Mouse (Mus musculus) forebrain, postnatal 0 days (tissue): ENCODE results near the gene Gabarapl2. TPM values are rescaled to one million over a fixed set of nuclear protein-coding genes. Genes with fewer than 3 reads are reported as not detected.

Experiments
- ATAC-seq: fragments of 200-750 bp; cut with Nextera tagmentation; 2 replicates; pipeline ENCODE4 v1.8.0; 2017; ENCODE audit warnings: mild to moderate bottlenecking, moderate library complexity
- DNase-seq: peaks from one replicate; pipeline ENCODE4 v3.0.0-alpha.2; 2015
- H3K27ac ChIP-seq: fragments of 300-500 bp; sonication (generic); 2 replicates; pipeline ENCODE4 v1.5.1; 2014; ENCODE audit warnings: low read depth, mild to moderate bottlenecking, antibody characterized with exemption, low read length, moderate library complexity, mixed read lengths
- H3K27me3 ChIP-seq: fragments of 300-500 bp; sonication (generic); 2 replicates; pipeline ENCODE4 v1.6.1; 2014; ENCODE audit warnings: mild to moderate bottlenecking, low read length, mixed read lengths; ENCODE audit not compliant: insufficient read depth
- H3K36me3 ChIP-seq: fragments of 300-500 bp; sonication (generic); 2 replicates; pipeline ENCODE4 v1.6.1; 2014; ENCODE audit warnings: mild to moderate bottlenecking, moderate library complexity; ENCODE audit not compliant: insufficient read depth
- H3K4me1 ChIP-seq: fragments of 300-500 bp; sonication (generic); 2 replicates; pipeline ENCODE4 v1.6.1; 2014; ENCODE audit warnings: antibody characterized with exemption; ENCODE audit not compliant: insufficient read depth
- H3K4me2 ChIP-seq: fragments of 300-500 bp; sonication (generic); 2 replicates; pipeline ENCODE4 v1.6.1; 2014; ENCODE audit warnings: low read depth, mild to moderate bottlenecking, moderate library complexity
- H3K4me3 ChIP-seq: fragments of 300-500 bp; sonication (generic); 2 replicates; pipeline ENCODE4 v1.5.1; 2014; ENCODE audit warnings: low read depth, low read length, mixed read lengths
- H3K9ac ChIP-seq: fragments of 300-500 bp; sonication (generic); 2 replicates; pipeline ENCODE4 v1.6.1; 2014; ENCODE audit warnings: mild to moderate bottlenecking
- H3K9me3 ChIP-seq: fragments of 300-500 bp; sonication (generic); 2 replicates; pipeline ENCODE4 v1.6.1; 2016; ENCODE audit warnings: low read length
- CTCF ChIP-seq: sonication (generic); IDR thresholded peaks from 2 replicates; pipeline ENCODE4 v1.5.1; 2016; ENCODE audit warnings: antibody characterized with exemption, control low read depth, low read depth
- WGBS: fragments of 180-500 bp; shearing (Covaris S2); extraction: QIAGEN DNeasy Blood & Tissue Kit; methylation state at CpG from one replicate; pipeline ENCODE4 v1.1.7; 2014; 5-methylcytosine and 5-hydroxymethylcytosine counted together
- polyA plus RNA-seq: library from polyadenylated mRNA; unstranded; fragments of >200 nt; fragmentation: Nextera tagmentation; extraction: Ambion mirVana; gene quantifications from 2 replicates; pipeline ENCODE4 v1.2.1, GENCODE M21; 2015
- total RNA-seq: library from RNA; depleted of rRNA; stranded (reverse); fragments of >200 nt; gene quantifications from 2 replicates; pipeline ENCODE4 v1.2.3, GENCODE M21; 2014

Gabarapl2 gene
- total and polyA plus RNA-seq, 2 experiments from 2014 or later = 155 to 489 TPM

GRCm38 (mm10) chr8:111923383-111923804, 17.1 kb upstream of the Gabarapl2 start:
- Histone ChIP-seq H3K9ac (no peak overlapping the region), H3K27ac (no peak overlapping the region), H3K4me1 (no peaks in the 10 kb centered on the region), H3K4me3 (no peak overlapping the region; the same call in 1 of the 2 replicates), H3K36me3 (no peaks in the 10 kb centered on the region; the same call in 1 of the 2 replicates), H3K9me3 (no peaks in the 10 kb centered on the region), H3K27me3 (no peaks in the 10 kb centered on the region), H3K4me2 (peak overlapping the region; percentile 21)
- peak; percentile 58 for DNase-seq
- peak; percentile 40 for ATAC-seq
- WGBS = 21% methylated on average over 10 of the region's 10 CpGs
- TF ChIP-seq CTCF = peak; percentile 63

GRCm38 (mm10) chr8:111924976-111925375, 15.5 kb upstream of the Gabarapl2 start:
- H3K27me3 ChIP-seq = no peaks in the 10 kb centered on the region
- H3K4me1 ChIP-seq = no peaks in the 10 kb centered on the region
- H3K4me2 ChIP-seq = no peak overlapping the region
- no peaks in the 10 kb centered on the region for H3K36me3 ChIP-seq
- no peak overlapping the region for H3K27ac ChIP-seq
- TF ChIP-seq CTCF = no peak
- no peak overlapping the region for H3K4me3 ChIP-seq
- no peak overlapping the region for H3K9ac ChIP-seq
- ATAC-seq = no peak
- 91% methylated on average over 7 of the region's 7 CpGs for WGBS
- no peaks in the 10 kb centered on the region for H3K9me3 ChIP-seq
- no peak for DNase-seq

GRCm38 (mm10) chr8:111929648-111930344, 10.7 kb upstream of the Gabarapl2 start:
- Histone ChIP-seq H3K4me2 (no peak overlapping the region), H3K9ac (no peak overlapping the region), H3K9me3 (no peaks in the 10 kb centered on the region), H3K36me3 (no peaks in the 10 kb centered on the region), H3K27ac (no peak overlapping the region), H3K4me3 (no peak overlapping the region), H3K4me1 (peaks cover 13% of the 10 kb centered on the region; the same call in 1 of the 2 replicates), H3K27me3 (no peaks in the 10 kb centered on the region)
- WGBS = 74% methylated on average over 8 of the region's 8 CpGs
- TF ChIP-seq CTCF = no peak
- ATAC-seq (no peak), DNase-seq (no peak)

- WGBS = 83% methylated on average over 16 of the region's 16 CpGs
- H3K9ac ChIP-seq = no peak overlapping the region
- no peak overlapping the region for H3K4me3 ChIP-seq
- DNase-seq (no peak), ATAC-seq (no peak)
- H3K4me1 ChIP-seq = peaks cover 13% of the 10 kb centered on the region; the same call in 1 of the 2 replicates
- no peak for TF ChIP-seq CTCF
- H3K27me3 ChIP-seq = no peaks in the 10 kb centered on the region
- no peaks in the 10 kb centered on the region for H3K9me3 ChIP-seq
- no peak overlapping the region for H3K27ac ChIP-seq
- no peak overlapping the region for H3K4me2 ChIP-seq
- H3K36me3 ChIP-seq = no peaks in the 10 kb centered on the region
These were observed 8.8 kb upstream of the Gabarapl2 start for GRCm38 (mm10) chr8:111931721-111932120.

- H3K4me2 ChIP-seq = peak overlapping the region; percentile 84
- peak; percentile 49 for DNase-seq
- TF ChIP-seq CTCF = no peak
- no peak for ATAC-seq
- no peaks in the 10 kb centered on the region for H3K9me3 ChIP-seq
- peak overlapping the region; percentile 59 for H3K4me3 ChIP-seq
- no peaks in the 10 kb centered on the region for H3K27me3 ChIP-seq
- H3K4me1 ChIP-seq = peaks cover 13% of the 10 kb centered on the region; the same call in 1 of the 2 replicates
- H3K9ac ChIP-seq = peak overlapping the region; percentile 62
- H3K36me3 ChIP-seq = no peaks in the 10 kb centered on the region
- H3K27ac ChIP-seq = peak overlapping the region; percentile 80
- 24% methylated on average over 19 of the region's 19 CpGs for WGBS
These were observed 7.7 kb upstream of the Gabarapl2 start for GRCm38 (mm10) chr8:111932580-111933336.

GRCm38 (mm10) chr8:111933348-111934076, 7.0 kb upstream of the Gabarapl2 start, which contains the start of gene Tmem231:
Gene Tmem231, minus strand, starts transcription at chr8:111933881.
- no peaks in the 10 kb centered on the region for H3K27me3 ChIP-seq
- 2% methylated on average over 52 of the region's 53 CpGs for WGBS
- H3K4me1 ChIP-seq = peaks cover 13% of the 10 kb centered on the region; the same call in 1 of the 2 replicates
- peak within 1 kb of the TSS; percentile 59 for H3K4me3 ChIP-seq
- DNase-seq (peak; percentile 93), ATAC-seq (peak; percentile 100)
- H3K27ac ChIP-seq = peak within 1 kb of the TSS; percentile 80
- H3K36me3 ChIP-seq = no peaks in the 10 kb centered on the region
- peak; percentile 50 for TF ChIP-seq CTCF
- H3K9ac ChIP-seq = peak within 1 kb of the TSS; percentile 62
- peak within 1 kb of the TSS; percentile 84 for H3K4me2 ChIP-seq
- H3K9me3 ChIP-seq = no peaks in the 10 kb centered on the region
